Mouse (Mus musculus): ENCODE results near the gene Parp9.
"Not testable (repeated sequence)": the region's sequence is repeated elsewhere in the genome, so short reads cannot be mapped to it uniquely, and the experiment has no call there.

The Parp9 gene

DNA sequence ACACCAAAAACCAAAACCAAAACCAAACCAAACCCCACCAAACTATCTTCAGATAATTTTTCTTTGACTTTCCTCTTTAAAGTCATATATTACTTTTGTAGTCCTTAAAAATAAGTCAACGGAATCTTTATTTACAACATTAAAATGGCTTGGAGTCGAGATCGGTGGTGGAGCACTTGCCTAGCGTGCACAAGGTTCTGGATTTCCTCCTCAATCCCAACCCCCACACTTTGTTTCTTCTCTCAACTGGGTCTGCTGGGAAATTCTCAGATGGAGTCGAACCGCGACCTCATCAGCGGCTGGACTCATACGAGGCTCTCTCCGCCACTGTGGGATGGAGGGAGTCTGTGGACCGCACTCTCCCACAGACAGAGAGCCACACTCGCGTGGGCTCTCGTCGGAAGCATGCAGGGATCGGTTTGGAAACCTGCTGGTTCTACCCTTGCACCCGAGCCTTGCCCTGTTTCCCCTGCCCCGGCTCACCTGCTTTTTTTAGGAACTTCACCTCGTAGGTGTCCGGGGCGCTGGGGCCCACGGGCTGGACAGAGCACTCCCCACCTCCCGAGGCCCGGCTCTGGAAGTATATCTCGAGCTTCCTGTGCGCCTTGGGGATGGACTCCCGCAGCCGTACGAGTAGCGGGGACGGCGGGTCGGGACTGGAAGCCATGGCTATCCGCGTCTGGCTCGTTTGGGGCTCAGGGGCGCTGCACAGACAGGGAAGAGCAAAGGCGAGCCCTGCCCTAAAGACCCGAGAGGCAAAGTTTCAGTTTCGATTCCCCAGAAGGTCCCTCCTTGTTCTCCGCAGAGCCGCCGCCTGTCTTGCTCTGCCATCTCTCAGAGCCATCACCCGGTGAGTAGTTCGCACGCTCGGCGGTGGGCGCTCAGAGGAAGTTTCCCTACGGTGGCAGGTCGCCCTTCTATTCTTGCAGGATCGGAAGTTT, at the start of gene Parp9, which contains the start of gene Dtx3l:
Gene Parp9 (plus strand): TSS at position 260 of the 941 bp plus-strand sequence.
Gene Dtx3l (minus strand): TSS at position 941 of the 941 bp plus-strand sequence.
- peak; percentile 77 for DNase-seq (ENCODE audit: extremely low read depth, insufficient read length, low spot score)

DNA sequence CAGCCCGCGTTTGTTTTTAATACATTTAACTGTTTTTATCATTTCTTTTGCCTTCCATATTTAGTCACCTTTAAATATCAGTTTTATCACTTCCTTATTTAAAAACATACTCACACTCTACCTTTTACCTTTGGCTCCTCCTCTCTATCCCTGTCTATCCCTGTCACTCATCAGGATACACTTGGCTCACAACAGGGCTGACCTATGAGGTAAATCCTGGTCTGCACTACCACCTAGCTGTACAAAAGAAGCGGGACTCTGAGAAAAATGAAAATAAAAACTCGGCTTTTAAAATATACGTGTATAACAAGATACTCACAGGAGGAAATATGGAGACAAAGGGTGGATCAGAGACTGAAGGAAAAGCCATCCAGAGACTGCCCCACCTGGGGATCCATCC, 49.4 kb upstream of the Parp9 start:
- DNase-seq (ENCODE audit: extremely low read depth, insufficient read length, low spot score): no peak

DNA sequence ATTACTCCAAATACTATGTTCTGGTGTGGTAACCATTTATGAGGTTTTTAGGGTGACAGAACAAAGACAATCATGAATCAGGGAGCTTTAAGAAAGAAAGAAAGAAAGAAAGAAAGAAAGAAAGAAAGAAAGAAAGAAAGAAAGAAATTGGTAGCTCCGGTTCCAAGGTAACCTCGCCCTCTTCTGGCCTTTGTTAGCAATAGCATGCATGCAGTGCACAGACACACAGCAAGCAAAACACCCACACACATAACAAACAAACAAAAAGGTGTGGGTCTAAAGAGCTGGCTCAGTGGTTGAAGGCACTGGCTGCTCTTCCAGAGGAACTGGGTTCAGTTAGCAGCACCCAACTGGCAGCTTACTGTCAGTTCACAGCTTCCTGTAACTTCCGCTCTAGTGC, 47.6 kb upstream of the Parp9 start:
- peak; percentile 13 for DNase-seq (ENCODE audit: extremely low read depth, insufficient read length, low spot score)

DNA sequence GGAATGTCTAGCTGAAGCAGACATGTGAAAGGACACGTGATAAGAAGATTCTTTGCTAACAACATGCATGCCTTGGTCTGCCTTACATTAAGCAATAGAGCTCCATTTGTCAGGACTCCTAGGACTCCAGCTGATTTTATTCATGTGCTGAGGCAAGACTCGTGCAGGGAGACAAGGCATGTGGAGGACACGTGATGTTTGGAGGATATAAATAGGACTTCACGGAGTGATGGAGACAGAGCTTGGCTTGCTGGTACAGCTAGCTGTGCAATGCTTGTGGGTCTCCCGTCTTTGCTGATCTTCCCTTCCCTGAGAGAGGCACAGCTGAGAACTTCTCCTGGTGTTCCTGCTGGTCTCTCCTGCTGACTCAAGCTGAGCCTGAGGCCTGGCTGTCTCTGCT, 46.7 kb upstream of the Parp9 start:
- not testable (repeated sequence) for DNase-seq (ENCODE audit: extremely low read depth, insufficient read length, low spot score)

DNA sequence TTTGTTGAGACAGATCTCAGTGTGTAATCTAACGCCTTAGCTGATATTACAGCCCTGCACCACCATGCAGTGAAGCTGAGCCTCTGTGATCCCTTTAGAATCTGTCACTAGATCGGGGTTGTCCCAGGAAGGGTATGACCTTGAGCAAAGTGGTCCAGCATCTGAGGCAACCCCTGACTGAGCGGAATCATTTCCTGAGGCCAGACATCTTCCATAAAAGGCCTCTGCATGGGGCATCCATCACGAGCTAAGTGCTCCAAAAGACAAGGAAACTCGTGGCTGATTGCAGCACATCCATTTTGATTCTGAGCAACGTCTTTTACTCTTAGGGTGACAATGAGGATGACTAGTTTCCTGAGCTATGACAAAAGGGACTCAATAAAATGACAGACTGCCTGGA, 43.3 kb upstream of the Parp9 start:
- DNase-seq (ENCODE audit: extremely low read depth, insufficient read length, low spot score): no peak

DNA sequence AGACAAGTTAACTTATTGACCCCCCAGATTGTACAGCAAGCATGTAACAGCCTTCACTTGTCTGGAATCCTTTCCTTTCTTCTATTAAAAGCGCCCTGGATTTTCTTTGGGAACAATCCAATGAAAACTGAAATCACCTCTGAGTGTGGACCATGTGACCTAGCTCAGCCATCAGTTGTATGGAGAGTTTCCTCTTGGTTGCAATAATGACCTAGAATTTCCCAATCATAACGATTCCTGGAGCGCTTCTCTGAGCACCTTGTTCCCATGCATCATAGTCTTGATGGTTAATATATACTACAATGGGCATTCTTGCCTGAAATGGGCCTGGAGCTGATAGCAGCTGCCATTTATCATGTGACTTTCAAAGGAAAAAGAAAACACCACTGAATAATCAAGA, 37.7 kb upstream of the Parp9 start:
- no peak for DNase-seq (ENCODE audit: extremely low read depth, insufficient read length, low spot score)

DNA sequence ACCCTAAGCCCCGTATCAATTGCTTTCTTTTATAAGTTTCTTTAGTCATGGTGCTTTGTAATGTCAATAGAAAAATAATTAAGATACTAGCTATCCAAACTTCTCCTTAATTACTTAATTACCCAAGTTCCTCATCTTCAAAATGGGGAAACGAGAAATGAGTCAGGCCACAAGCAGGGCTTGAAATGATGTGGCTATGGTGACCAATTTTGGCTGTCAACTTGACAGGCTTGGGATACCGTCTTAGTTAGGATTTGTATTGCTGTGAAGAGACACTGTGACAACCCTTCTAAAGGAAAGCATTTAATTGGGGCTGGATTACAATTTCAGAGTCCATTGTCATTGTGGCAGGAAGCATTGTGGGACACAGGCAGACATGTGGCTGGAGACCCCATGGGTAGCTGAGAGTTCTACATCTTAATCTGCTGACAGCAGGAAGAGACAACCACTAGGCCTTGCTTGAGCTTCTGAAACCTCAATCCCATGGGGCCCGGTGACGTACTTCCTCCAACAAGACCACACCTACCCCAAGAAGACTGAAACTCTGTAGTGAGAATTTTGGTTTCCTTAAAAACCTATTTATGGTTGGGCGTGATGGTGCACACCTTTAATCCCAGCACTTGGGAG, 35.1 kb upstream of the Parp9 start:
- DNase-seq (ENCODE audit: extremely low read depth, insufficient read length, low spot score): no peak

DNA sequence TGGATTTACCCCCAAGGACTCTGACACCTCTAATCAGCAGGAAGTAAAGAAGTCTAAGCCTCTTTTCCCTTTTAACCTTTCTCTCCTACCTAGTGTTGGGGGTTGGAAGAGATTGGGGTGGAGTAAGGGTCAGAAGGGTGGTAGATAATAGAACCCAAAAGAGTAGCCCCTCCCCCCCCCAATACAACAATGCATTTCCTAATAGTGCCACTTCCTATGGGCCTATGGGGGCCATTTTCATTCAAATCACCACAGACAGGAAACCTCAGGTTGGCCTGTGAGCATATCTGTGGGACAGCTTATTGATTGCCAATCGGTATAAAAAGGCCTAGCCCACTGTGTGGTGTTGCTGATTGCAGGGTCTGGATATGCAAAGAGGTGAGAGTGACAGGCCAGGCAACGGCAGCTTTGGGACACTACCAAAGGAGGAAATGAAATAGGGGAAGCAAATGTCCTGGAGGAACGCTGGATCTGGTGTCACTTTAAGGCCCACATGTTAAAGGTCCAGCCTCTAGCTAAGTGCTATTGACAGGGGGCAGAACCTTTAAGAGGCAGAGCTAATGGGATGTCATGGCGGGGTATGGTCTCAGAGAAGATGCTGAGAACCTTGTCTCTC, 34.0 kb upstream of the Parp9 start:
- no peak for DNase-seq (ENCODE audit: extremely low read depth, insufficient read length, low spot score)

DNA sequence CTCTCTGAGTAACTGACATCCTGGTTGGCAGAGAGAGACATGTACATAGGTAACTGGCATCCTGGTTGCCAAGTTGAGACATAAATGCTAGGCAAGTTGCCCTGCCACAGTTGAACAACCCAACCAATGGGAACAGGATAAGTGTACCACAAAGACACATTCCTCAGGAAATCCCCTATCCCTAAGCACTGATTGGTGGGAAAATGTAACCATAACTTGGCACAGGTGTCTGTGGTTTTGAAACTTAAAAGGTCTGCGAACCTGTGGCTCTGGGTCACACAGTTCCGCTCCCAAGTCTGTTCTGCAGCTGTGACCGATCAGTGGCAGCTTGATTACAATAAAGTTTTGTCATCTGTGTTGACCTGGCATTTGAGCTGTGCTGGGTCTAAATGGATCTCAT, 32.9 kb upstream of the Parp9 start:
- peak; percentile 80 for DNase-seq (ENCODE audit: extremely low read depth, insufficient read length, low spot score)

DNA sequence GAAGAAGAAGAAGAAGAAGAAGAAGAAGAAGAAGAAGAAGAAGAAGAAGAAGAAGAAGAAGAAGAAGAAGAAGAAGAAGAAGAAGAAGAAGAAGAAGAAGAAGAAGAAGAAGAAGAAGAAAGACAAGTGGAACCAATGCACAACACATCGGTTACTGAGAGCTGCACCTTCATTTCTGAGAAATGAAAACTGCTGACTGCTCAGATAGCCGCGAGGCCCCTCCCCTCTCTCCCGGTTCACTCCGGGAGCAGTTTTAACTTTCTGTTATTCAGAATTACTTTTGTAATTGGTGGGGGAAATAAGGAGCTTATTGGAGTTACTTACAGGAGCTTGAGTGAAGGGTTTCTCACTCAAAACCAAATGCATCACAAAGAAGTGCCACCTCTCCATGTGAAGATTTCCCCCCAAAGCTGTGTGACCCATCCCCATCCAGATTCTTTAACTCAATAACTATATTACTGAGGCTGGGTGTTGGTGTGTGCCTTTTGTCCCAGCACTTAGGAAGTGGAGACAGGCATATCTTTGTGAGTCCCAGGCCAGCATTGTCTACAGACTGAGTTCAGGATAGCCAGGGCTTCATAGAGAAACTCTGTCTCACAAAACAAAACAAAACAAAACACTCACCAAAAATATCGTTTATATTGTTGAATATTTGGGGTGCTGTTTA, 32.3 kb upstream of the Parp9 start:
- DNase-seq (ENCODE audit: extremely low read depth, insufficient read length, low spot score): no peak

DNA sequence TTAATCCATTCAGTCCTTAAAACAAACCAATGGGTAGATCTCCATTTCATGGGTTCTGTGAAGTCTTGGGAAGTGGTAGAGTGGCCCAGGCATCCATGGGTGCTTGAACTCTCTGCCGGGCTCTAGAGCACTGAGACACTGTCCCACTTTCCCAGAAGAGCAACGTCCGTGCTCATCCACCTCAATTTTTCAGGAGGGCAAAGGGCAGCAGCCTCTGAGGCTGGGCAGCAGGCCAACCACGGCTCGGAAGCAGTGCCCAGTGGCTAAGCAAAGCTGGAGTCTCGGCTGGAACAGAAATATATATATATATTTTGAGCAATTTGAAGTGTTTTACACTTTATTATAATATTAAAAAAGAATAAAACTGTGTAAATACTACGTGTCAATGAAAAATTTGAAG, 31.4 kb upstream of the Parp9 start:
- peak; percentile 24 for DNase-seq (ENCODE audit: extremely low read depth, insufficient read length, low spot score)

DNA sequence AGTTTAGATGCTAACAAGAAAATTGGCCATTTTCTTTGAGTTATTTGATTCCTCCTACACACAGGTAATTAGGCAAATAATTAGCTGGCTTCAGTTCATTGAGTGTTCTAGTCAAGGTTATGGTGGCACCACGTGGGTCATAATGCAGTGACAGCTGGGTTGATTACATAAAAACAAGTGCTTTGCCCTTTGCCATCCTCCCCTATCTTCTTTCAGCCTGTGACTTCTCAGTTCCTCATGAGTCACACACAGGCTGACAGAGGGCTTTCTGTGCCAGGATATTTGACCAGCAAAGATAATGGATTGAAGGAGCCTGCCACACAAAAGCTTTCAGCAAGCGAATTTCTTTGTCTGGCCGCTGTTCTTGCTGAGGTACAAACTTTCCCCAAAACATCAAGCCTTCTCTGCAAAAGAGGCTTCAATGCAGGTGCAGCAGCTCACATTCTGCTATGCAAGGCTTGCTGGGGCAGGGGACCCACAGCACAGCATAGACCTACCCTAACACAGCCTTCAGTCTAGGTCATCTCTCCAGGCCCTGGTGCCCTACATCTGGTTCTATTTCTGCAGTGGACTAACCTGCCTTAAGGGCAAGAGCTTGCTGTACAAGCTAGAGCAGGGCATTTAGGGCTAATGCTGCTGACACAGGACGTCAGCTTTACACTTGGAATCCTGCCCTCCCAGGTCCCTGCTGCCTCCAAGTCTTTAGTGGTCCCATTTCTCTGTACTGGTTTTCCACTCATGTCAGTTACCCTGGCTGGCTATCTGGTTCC, 30.7 kb upstream of the Parp9 start:
- DNase-seq (ENCODE audit: extremely low read depth, insufficient read length, low spot score): peak; percentile 14

DNA sequence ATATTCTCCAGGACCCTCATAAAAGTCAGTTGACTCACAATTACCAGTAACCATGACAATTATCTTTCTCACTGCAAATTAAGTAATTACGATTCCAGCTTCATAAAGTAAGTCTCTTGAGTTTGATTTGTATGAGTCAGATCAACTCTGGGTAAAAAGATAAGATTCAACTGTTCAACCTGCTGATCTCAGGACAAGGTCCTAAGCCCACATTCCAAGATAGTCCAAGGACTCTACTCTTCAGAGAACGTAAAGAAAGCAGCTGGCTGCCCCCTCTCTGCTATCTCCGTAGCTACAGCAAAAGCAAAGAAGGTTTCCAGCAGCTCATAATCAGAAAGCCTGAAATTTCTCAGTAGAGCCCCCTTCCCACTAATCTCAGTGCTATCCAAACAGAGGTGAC, 26.8 kb upstream of the Parp9 start:
- DNase-seq (ENCODE audit: extremely low read depth, insufficient read length, low spot score): no peak

DNA sequence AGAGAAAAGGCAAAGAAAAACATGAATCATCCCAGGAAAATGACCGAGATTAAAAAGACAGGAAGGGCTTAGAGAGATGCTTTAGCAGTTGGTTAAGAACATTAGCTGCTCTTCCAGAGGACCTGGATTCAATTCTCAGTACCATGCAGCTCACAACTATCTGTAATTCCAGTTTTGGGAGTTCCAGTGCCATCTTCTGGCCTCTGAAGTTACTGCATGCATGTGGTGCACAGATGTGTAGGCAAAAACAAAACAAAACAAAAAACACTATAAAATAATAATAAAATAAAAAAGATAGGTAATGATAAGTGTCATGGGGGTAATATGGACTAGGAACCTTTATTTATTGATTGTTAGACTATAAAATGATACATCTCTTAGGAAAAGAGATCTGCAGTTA, 24.7 kb upstream of the Parp9 start:
- DNase-seq (ENCODE audit: extremely low read depth, insufficient read length, low spot score): no peak

DNA sequence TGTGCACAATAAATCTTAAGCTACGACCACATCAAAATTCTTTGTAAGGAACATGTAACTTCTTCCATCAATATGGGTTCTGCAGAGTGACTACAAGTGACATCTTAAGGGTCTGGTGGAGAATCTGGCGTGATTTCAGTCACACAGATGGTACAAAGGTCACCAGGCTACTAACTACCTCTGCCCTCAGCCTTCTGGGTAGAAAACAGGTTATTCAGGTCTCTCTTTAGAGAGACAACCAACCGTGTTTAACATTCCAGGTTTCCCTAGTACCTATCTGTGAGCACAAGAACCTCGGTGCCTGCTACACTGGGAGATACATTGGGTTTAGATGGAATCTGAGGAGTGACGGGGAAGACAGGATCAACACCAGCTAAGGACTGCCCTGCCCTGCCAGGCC, 24.0 kb upstream of the Parp9 start:
- no peak for DNase-seq (ENCODE audit: extremely low read depth, insufficient read length, low spot score)

DNA sequence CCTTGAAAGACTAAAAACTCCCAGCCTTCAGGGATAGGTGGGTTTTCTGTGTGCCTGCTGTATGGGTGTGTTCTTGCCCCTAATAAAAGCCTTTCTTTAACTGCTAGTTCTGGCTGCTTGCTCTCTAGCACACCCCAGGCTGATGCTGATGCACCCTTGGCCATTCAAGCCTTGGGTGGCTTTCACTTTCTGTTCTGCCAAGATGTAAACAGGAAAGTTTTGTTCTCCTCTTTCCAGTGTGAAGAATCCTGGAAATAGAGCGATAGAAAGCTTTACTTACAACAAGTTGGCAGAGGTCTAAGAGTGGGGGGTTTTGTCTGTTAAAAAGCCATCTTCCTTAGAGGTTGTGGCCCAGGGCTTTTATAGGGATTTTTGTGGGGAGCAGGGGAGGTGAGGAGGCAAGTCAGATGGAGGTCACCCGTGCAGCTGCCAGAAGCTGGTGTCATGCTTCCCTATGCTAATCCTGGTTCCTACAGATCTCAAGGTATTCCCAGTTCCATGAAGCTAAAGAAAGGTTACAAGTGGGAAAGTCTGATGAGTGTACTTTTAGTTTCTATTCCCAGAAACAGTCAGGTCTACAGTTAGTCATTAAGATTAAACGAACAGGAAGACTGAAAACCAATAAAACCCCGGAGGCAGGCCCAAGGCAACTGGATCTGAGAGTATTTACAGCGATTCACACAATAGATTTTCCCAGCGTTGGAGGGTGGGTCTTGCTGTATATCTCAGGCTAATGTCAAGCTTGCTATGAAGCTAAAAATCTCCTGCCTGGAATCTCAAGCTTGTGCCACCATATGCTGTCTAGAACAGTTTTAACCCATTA, 19.3 kb upstream of the Parp9 start:
- no peak for DNase-seq (ENCODE audit: extremely low read depth, insufficient read length, low spot score)

DNA sequence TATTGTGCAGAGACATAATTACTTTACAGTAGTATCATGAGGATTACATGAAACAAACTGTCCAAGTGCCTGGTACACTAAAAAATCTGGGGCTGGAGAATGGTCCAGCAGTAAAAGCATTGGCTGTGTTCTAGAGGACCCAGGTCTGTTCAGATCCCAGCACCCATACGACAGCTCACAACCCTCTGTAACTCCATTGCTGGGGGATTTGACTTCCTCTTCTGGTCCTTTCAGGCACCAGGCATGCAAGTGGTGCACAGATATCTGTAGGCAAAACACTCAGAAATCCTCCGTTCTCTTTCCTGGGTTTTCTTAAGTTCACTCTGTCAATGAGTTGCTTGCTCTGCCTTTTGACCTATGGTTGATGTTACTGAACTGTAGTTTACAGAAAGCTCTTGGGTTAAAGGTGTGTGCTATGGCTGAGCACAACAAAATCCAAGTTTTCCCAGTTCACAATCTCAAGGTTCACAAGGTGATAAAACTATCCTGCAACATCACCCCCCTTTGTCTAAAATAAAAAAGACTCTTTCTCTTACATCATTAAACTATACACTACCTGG, 16.5 kb upstream of the Parp9 start:
- DNase-seq (ENCODE audit: extremely low read depth, insufficient read length, low spot score): no peak

DNA sequence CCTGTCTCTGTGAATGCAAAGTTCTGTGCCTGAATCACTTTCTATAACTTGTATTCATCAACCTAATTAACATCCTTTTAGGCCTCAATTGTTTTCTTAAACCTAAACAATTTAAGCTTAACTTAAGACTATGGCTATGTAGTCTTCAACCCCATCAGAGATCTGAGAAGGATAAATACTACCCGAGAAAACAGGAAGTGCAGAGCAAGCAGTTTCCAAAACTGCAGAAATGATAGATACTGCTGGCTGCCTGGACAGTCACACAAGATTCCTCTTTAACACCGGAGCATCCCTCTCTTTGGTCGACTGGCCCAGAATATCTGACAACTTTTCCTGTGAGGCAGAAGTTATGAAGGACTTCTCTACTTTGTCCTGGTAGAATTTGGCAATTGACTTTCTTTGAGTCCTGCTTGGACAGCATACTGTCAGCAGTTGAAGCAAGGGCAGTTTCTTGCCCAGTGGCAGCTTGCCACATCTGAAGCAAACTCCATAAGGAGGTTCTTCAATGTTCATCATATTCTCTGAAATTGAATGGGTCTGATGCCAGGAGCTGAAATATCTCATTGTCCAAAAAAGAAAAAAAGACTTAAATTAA, 15.9 kb upstream of the Parp9 start:
- DNase-seq (ENCODE audit: extremely low read depth, insufficient read length, low spot score): no peak

All from 3134 (cell line).